Mouse (Mus musculus) stomach, postnatal 0 days (tissue): ENCODE data around the gene Btn2a2. TPM values are rescaled to one million over a fixed set of nuclear protein-coding genes. Genes with fewer than 3 reads are reported as not detected.
A peak's percentile ranks its signal among the peaks of the same experiment; 100 is the strongest.

Experiments used
- ATAC-seq: fragments of 200-750 bp; cut with Nextera tagmentation; 2 replicates; pipeline ENCODE4 v1.8.0; 2017; ENCODE audit not compliant: low FRiP score, low TSS enrichment
- DNase-seq: peaks from one replicate; pipeline ENCODE4 v3.0.0-alpha.2; 2016; ENCODE audit warnings: low spot score
- H3K27ac ChIP-seq: fragments of 300-500 bp; sonication (generic); replicated peaks from 2 replicates; pipeline ENCODE4 v1.5.1; 2014; ENCODE audit warnings: mild to moderate bottlenecking, control low read depth
- H3K27me3 ChIP-seq: fragments of 300-500 bp; sonication (generic); 2 replicates; pipeline ENCODE4 v1.6.1; 2014; ENCODE audit warnings: low read length; ENCODE audit not compliant: control insufficient read depth, insufficient read depth
- H3K36me3 ChIP-seq: fragments of 300-500 bp; sonication (generic); 2 replicates; pipeline ENCODE4 v1.6.1; 2014; ENCODE audit warnings: low read length, mixed read lengths; ENCODE audit not compliant: control insufficient read depth, insufficient read depth
- H3K4me1 ChIP-seq: fragments of 300-500 bp; sonication (generic); replicated peaks from 2 replicates; pipeline ENCODE4 v1.6.1; 2014; ENCODE audit warnings: antibody characterized with exemption; ENCODE audit not compliant: control insufficient read depth, insufficient read depth
- H3K4me2 ChIP-seq: fragments of 300-500 bp; sonication (generic); replicated peaks from 2 replicates; pipeline ENCODE4 v1.6.1; 2014; ENCODE audit warnings: low read depth, mild to moderate bottlenecking, control low read depth, moderate library complexity
- H3K4me3 ChIP-seq: fragments of 300-500 bp; sonication (generic); 2 replicates; pipeline ENCODE4 v1.5.1; 2014; ENCODE audit warnings: low read depth, low read length, control low read depth
- H3K9ac ChIP-seq: fragments of 300-500 bp; sonication (generic); 2 replicates; pipeline ENCODE4 v1.6.1; 2014; ENCODE audit warnings: mild to moderate bottlenecking, low read length, control low read depth, mixed read lengths
- H3K9me3 ChIP-seq: fragments of 300-500 bp; sonication (generic); 2 replicates; pipeline ENCODE4 v1.6.1; 2016; ENCODE audit warnings: low read length; ENCODE audit not compliant: control insufficient read depth
- CTCF ChIP-seq: IDR thresholded peaks from 2 replicates; pipeline ENCODE4 v1.5.1; 2016; ENCODE audit warnings: antibody characterized with exemption, low read depth, mild to moderate bottlenecking, moderate library complexity
- EP300 ChIP-seq: optimal IDR thresholded peaks from 2 replicates; pipeline ENCODE3; 2016; ENCODE audit warnings: antibody characterized with exemption
- WGBS: fragments of 180-500 bp; shearing (Covaris S2); extraction: QIAGEN DNeasy Blood & Tissue Kit; methylation state at CpG from one replicate; pipeline ENCODE4 v1.1.7; 2014; 5-methylcytosine and 5-hydroxymethylcytosine counted together
- polyA plus RNA-seq: library from polyadenylated mRNA; unstranded; fragments of >200 nt; fragmentation: Nextera tagmentation; extraction: Ambion mirVana; gene quantifications from 2 replicates; pipeline ENCODE4 v1.2.1, GENCODE M21; 2015

The Btn2a2 gene
- polyA plus RNA-seq, 1 experiment from 2014 or later, result 0.07 TPM

DNA sequence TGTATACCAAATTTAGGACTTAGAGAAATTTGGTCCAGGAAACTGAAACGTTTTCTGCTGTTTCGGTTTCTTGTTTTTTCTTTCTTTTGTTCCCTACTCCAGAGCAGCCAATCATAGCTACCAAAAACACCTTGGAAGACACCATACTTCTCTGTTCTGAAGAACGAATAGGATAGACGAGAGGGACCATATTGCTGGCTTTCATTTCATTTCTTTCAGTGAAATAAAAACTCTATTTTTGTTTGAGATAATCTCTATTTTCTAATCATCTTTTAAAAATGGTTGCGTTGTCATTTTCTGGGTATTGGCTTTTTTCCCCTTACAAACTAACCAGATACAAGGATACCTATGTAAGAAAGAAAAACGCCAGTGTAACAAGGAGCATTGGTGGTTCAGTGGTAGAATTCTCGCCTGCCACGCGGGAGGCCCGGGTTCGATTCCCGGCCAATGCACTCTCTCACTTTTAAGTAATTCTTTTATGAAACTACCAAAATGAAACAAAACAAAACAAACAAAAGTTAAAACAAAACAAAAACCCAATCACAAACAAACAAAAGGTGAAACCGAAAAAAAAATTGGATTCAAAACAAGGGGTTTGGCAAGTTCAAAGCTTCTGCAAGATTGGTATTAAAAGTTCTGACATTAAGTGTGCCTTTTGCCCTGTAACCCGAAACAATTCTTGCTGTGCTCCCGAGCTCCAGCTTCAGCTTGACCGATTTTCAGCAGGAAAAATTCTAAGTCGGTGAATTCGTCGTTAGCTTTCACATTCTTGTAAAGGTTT, 28.4 kb upstream of the Btn2a2 start:
- H3K36me3 ChIP-seq, result no peaks in the 10 kb centered on the region
- no peaks in the 10 kb centered on the region for H3K4me1 ChIP-seq
- TF ChIP-seq CTCF, result no peak
- no peak for TF ChIP-seq EP300
- under 1% methylated on average over 19 of the region's 19 CpGs for WGBS
- no peaks in the 10 kb centered on the region for H3K27me3 ChIP-seq
- H3K9ac ChIP-seq, result 0 out of 2 replicates have a peak overlapping the region, but pooled peaks have one; percentile 27
- peak overlapping the region; percentile 54 for H3K4me3 ChIP-seq
- peak overlapping the region; percentile 69 for H3K4me2 ChIP-seq
- DNase-seq (peak; percentile 74), ATAC-seq (peak; percentile 70; the same call in 1 of the 2 replicates)
- H3K27ac ChIP-seq, result peak overlapping the region; percentile 49
- no peaks in the 10 kb centered on the region for H3K9me3 ChIP-seq

DNA sequence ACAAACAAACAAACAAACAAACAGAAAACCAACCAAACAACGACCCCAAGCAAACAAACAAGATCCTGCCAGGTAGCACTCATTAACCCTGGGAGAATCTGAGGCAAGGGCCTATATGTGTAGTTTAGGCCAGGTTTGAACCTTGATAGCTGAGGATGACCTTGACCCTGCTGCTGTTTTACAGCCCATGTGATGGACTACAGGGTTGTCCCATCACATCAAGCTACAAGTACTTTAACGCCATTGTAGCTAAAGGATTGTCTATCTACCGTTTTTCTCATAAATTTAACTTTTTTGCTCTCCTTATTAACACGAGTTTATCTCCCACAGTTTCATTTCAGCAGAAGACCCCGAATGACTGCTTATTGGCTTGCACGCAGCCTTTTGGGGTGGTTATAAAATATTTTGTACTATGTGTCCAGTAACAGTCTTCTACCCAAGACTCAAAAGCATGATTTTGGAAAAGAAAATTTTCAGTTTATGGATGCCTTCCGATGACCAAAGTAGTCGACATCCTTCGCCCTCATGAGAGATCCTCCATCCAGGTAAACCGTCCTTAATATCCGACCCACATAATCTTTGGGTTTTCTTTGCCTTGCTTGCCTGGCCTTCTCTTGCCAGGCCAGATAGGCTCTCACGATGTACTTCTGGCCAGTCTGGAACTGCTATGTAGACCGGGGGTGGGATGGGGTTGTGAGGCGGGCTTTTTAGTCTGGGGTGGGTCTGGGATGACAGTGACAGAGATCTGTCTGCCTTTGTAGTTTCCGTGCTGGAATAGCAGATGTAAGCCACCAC, 27.4 kb upstream of the Btn2a2 start:
- WGBS, result 51% methylated on average over 15 of the region's 15 CpGs
- TF ChIP-seq EP300, result no peak
- TF ChIP-seq CTCF, result no peak

DNA sequence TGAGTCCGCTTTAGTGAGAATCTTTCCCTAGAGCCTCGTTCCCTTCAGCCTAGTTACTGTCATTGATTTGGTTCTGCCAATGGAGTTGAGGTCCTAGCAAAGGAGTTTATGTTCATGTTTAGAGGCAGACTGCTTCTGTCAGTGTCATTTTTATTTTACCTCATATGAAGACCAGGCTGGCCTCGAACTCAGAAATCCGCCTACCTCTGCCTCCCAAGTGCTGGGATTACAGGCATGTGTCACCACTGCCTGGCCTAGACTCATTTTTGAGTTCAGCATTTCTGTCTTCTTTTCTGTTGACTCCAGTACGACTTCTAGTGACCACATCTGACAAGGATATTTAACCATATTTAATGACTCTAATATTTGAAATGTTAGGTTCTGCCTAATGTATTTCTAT, 26.6 kb upstream of the Btn2a2 start:
- Histone ChIP-seq H3K4me3 (no peak overlapping the region), H3K4me1 (no peaks in the 10 kb centered on the region), H3K27ac (no peak overlapping the region), H3K27me3 (no peaks in the 10 kb centered on the region), H3K9ac (no peak overlapping the region), H3K36me3 (no peaks in the 10 kb centered on the region), H3K9me3 (no peaks in the 10 kb centered on the region), H3K4me2 (no peak overlapping the region)
- DNase-seq (no peak), ATAC-seq (no peak)
- WGBS, result 80% methylated on average over 5 of the region's 5 CpGs
- TF ChIP-seq EP300 (no peak), CTCF (no peak)

More for the DNA sequence above, 27.4 kb upstream of the Btn2a2 start:
- Histone ChIP-seq H3K4me1 (no peaks in the 10 kb centered on the region), H3K9ac (no peak overlapping the region), H3K27ac (no peak overlapping the region), H3K27me3 (no peaks in the 10 kb centered on the region), H3K36me3 (no peaks in the 10 kb centered on the region), H3K4me2 (peak overlapping the region; percentile 31; the same call in 1 of the 2 replicates), H3K4me3 (no peak overlapping the region), H3K9me3 (no peaks in the 10 kb centered on the region)
- ATAC-seq (no peak), DNase-seq (no peak)

DNA sequence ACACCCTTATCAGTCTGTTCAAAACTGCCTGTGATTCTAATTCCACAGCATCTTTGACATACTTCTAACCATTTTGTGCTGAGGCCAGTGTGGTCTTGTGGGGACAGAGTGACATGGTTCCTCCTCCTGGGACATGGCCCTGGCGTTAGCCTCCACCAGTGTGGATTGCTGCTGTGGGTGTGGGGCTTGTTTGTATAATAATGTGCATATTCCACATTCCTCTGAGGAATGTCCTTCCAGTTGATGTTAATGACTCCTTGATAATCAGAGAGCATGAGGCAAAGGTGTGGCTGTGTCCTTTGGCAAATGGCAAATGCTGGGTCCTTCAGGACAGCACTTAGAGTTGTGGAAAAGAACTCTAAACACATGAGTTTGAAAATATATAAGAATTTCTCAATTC, 24.9 kb upstream of the Btn2a2 start:
- no peaks in the 10 kb centered on the region for H3K27me3 ChIP-seq
- H3K9me3 ChIP-seq, result no peaks in the 10 kb centered on the region
- no peaks in the 10 kb centered on the region for H3K4me1 ChIP-seq
- DNase-seq (no peak), ATAC-seq (no peak)
- no peak overlapping the region for H3K4me2 ChIP-seq
- WGBS, result 82% methylated on average over 1 of the region's 1 CpGs
- H3K9ac ChIP-seq, result no peak overlapping the region
- TF ChIP-seq EP300 (no peak), CTCF (no peak)
- no peak overlapping the region for H3K4me3 ChIP-seq
- no peaks in the 10 kb centered on the region for H3K36me3 ChIP-seq
- H3K27ac ChIP-seq, result no peak overlapping the region

DNA sequence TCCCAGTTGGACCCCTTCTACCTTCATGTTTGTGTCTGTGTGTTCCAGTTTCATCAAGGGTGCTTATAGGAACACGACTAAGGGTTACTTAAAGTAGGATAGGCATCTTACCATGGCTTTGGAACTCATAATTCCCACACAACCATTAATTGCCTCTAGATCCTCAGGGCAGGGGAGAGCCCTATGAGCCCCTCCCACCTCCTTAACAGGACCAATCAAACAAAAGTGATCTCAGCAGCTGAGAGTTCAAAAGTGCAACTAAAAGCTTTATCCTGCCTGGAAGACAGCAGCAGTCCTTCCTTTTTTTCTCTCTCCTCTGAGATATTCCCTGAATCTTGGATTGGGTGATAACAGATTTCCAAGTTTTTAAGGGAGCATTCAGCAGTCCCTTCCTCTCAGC, 21.5 kb upstream of the Btn2a2 start:
- H3K4me2 ChIP-seq, result no peak overlapping the region
- no peak overlapping the region for H3K27ac ChIP-seq
- TF ChIP-seq CTCF (no peak), EP300 (no peak)
- no peak for DNase-seq
- WGBS, result 28% methylated on average over 1 of the region's 1 CpGs
- H3K9ac ChIP-seq, result no peak overlapping the region
- no peaks in the 10 kb centered on the region for H3K27me3 ChIP-seq
- no peak for ATAC-seq
- no peaks in the 10 kb centered on the region for H3K36me3 ChIP-seq
- H3K4me1 ChIP-seq, result no peaks in the 10 kb centered on the region
- no peak overlapping the region for H3K4me3 ChIP-seq
- H3K9me3 ChIP-seq, result no peaks in the 10 kb centered on the region
